Mouse (Mus musculus) midbrain, embryonic 11.5 days (tissue): ENCODE measurements around the gene Praf2. TPM values are rescaled to one million over a fixed set of nuclear protein-coding genes. Genes with fewer than 3 reads are reported as not detected.
A peak's percentile ranks its signal among the peaks of the same experiment; 100 is the strongest.

ENCODE experiments used
- ATAC-seq: fragments of 200-750 bp; cut with Nextera tagmentation; 2 replicates; pipeline ENCODE4 v1.8.0; 2017; ENCODE audit warnings: moderate TSS enrichment, moderate library complexity; ENCODE audit not compliant: low FRiP score
- DNase-seq: peaks from one replicate; pipeline ENCODE4 v3.0.0; 2015; ENCODE audit warnings: low spot score; ENCODE audit errors: missing footprints
- H3K27ac ChIP-seq: fragments of 300-500 bp; sonication (generic); 2 replicates; pipeline ENCODE4 v1.5.1; 2014; ENCODE audit warnings: low read depth, low read length
- H3K27me3 ChIP-seq: fragments of 300-500 bp; sonication (generic); 2 replicates; pipeline ENCODE4 v1.6.1; 2014; ENCODE audit warnings: mild to moderate bottlenecking, low read length, moderate library complexity, mixed read lengths; ENCODE audit not compliant: control insufficient read depth, insufficient read depth
- H3K36me3 ChIP-seq: fragments of 300-500 bp; sonication (generic); 2 replicates; pipeline ENCODE4 v1.6.1; 2014; ENCODE audit warnings: mild to moderate bottlenecking, low read length, moderate library complexity, mixed read lengths; ENCODE audit not compliant: control insufficient read depth, insufficient read depth
- H3K4me1 ChIP-seq: fragments of 300-500 bp; sonication (generic); 2 replicates; pipeline ENCODE4 v1.6.1; 2014; ENCODE audit warnings: low read length; ENCODE audit not compliant: control insufficient read depth, insufficient read depth
- H3K4me2 ChIP-seq: fragments of 300-500 bp; sonication (generic); 2 replicates; pipeline ENCODE4 v1.6.1; 2014; ENCODE audit warnings: mild to moderate bottlenecking, moderate library complexity
- H3K4me3 ChIP-seq: fragments of 300-500 bp; sonication (generic); 2 replicates; pipeline ENCODE4 v1.5.1; 2014; ENCODE audit warnings: low read depth, low read length
- H3K9ac ChIP-seq: fragments of 300-500 bp; sonication (generic); 2 replicates; pipeline ENCODE4 v1.6.1; 2014; ENCODE audit warnings: low read length
- H3K9me3 ChIP-seq: fragments of 300-500 bp; sonication (generic); 2 replicates; pipeline ENCODE4 v1.6.1; 2016; ENCODE audit warnings: low read length; ENCODE audit not compliant: control insufficient read depth
- WGBS: fragments of 180-500 bp; shearing (Covaris S2); extraction: QIAGEN DNeasy Blood & Tissue Kit; methylation state at CpG from one replicate; pipeline ENCODE4 v1.1.7; 2014; 5-methylcytosine and 5-hydroxymethylcytosine counted together
- polyA plus RNA-seq: library from polyadenylated mRNA; unstranded; fragments of >200 nt; fragmentation: Nextera tagmentation; extraction: Ambion mirVana; gene quantifications from 2 replicates; pipeline ENCODE4 v1.2.1, GENCODE M21; 2014

Praf2 gene
- polyA plus RNA-seq, 1 experiment from 2014 or later, result 97.5 TPM

- Histone ChIP-seq H3K9ac (no peak overlapping the region), H3K4me2 (no peak overlapping the region), H3K36me3 (no peaks in the 10 kb centered on the region; the same call in 1 of the 2 replicates), H3K27ac (no peak overlapping the region), H3K27me3 (no peaks in the 10 kb centered on the region), H3K4me3 (no peak overlapping the region), H3K9me3 (no peaks in the 10 kb centered on the region), H3K4me1 (peaks cover 8% of the 10 kb centered on the region)
- no peak for ATAC-seq
- WGBS, result 93% methylated on average over 7 of the region's 7 CpGs
- DNase-seq, result no peak
Measured at GRCm38 (mm10) chrX:7769302-7770017, 41.2 kb downstream of the Praf2 start.

- H3K36me3 ChIP-seq, result no peaks in the 10 kb centered on the region; the same call in 1 of the 2 replicates
- H3K4me1 ChIP-seq, result no peaks in the 10 kb centered on the region
- H3K27ac ChIP-seq, result no peak overlapping the region
- no peaks in the 10 kb centered on the region for H3K9me3 ChIP-seq
- H3K9ac ChIP-seq, result no peak overlapping the region
- no peaks in the 10 kb centered on the region for H3K27me3 ChIP-seq
- no peak overlapping the region for H3K4me2 ChIP-seq
- ATAC-seq (no peak), DNase-seq (no peak)
- WGBS, result 48% methylated on average over 2 of the region's 2 CpGs
- no peak overlapping the region for H3K4me3 ChIP-seq
Measured at GRCm38 (mm10) chrX:7772766-7773165, 44.5 kb downstream of the Praf2 start.

- WGBS, result 79% methylated on average over 9 of the region's 9 CpGs
- no peaks in the 10 kb centered on the region for H3K9me3 ChIP-seq
- no peaks in the 10 kb centered on the region for H3K36me3 ChIP-seq
- no peak overlapping the region for H3K4me3 ChIP-seq
- H3K27ac ChIP-seq, result no peak overlapping the region
- no peaks in the 10 kb centered on the region for H3K27me3 ChIP-seq
- no peak for DNase-seq
- no peaks in the 10 kb centered on the region for H3K4me1 ChIP-seq
- ATAC-seq, result no peak
- no peak overlapping the region for H3K4me2 ChIP-seq
- no peak overlapping the region for H3K9ac ChIP-seq
Measured at GRCm38 (mm10) chrX:7775501-7776205, 47.4 kb downstream of the Praf2 start.

- Histone ChIP-seq H3K9me3 (no peaks in the 10 kb centered on the region), H3K36me3 (no peaks in the 10 kb centered on the region), H3K27me3 (no peaks in the 10 kb centered on the region), H3K4me1 (no peaks in the 10 kb centered on the region), H3K9ac (no peak overlapping the region), H3K4me2 (no peak overlapping the region), H3K27ac (no peak overlapping the region), H3K4me3 (no peak overlapping the region)
- DNase-seq (peak; percentile 89), ATAC-seq (peak; percentile 65; the same call in 1 of the 2 replicates)
- WGBS, result 53% methylated on average over 8 of the region's 8 CpGs
Measured at GRCm38 (mm10) chrX:7776329-7777082, 48.3 kb downstream of the Praf2 start.

GRCm38 (mm10) chrX:7778450-7779244 lies 50.4 kb downstream of the Praf2 start:
- no peak for ATAC-seq
- H3K4me1 ChIP-seq, result no peaks in the 10 kb centered on the region

GRCm38 (mm10) chrX:7779294-7779693 lies 51.1 kb downstream of the Praf2 start:
- no peak overlapping the region for H3K4me2 ChIP-seq
- no peak for DNase-seq
- 17% methylated on average over 3 of the region's 3 CpGs for WGBS
- no peaks in the 10 kb centered on the region for H3K36me3 ChIP-seq
- H3K27ac ChIP-seq, result no peak overlapping the region
- no peak overlapping the region for H3K9ac ChIP-seq
- H3K4me1 ChIP-seq, result no peaks in the 10 kb centered on the region
- no peaks in the 10 kb centered on the region for H3K27me3 ChIP-seq
- no peak overlapping the region for H3K4me3 ChIP-seq
- no peaks in the 10 kb centered on the region for H3K9me3 ChIP-seq
- ATAC-seq, result no peak

More at GRCm38 (mm10) chrX:7778450-7779244, 50.4 kb downstream of the Praf2 start:
- no peaks in the 10 kb centered on the region for H3K9me3 ChIP-seq
- H3K4me2 ChIP-seq, result no peak overlapping the region
- no peak overlapping the region for H3K27ac ChIP-seq
- H3K27me3 ChIP-seq, result no peaks in the 10 kb centered on the region
- DNase-seq, result no peak
- no peaks in the 10 kb centered on the region for H3K36me3 ChIP-seq
- no peak overlapping the region for H3K4me3 ChIP-seq
- WGBS, result 72% methylated on average over 7 of the region's 7 CpGs
- H3K9ac ChIP-seq, result no peak overlapping the region

Other genes with a start within 250 kb of the Praf2 start
- gene Foxp3, start 154.8 kb upstream of the Praf2 start, polyA plus RNA-seq, result 0.04 and 0.30 TPM in 2 replicates
- gene Ppp1r3f, start 154.2 kb upstream of the Praf2 start, polyA plus RNA-seq, result 1.8 and 2.0 TPM in 2 replicates
- 22.8 and 27.2 TPM in 2 replicates for gene Ccdc22, start 122.9 kb upstream of the Praf2 start, polyA plus RNA-seq
- gene Cacna1f, start 121.4 kb upstream of the Praf2 start, polyA plus RNA-seq, result 0.06 TPM in 1 of 2 replicates, not detected in the other
- gene Syp, start 90.0 kb upstream of the Praf2 start, polyA plus RNA-seq, result 10.3 and 10.9 TPM in 2 replicates
- 1.1 and 2.2 TPM in 2 replicates for gene Prickle3, start 71.2 kb upstream of the Praf2 start, polyA plus RNA-seq
- gene Plp2, start 57.0 kb upstream of the Praf2 start, polyA plus RNA-seq, result 36.3 and 36.9 TPM in 2 replicates
- gene Magix, start 47.2 kb upstream of the Praf2 start, polyA plus RNA-seq, result not detected in 2 replicates
- 42.8 and 44.4 TPM in 2 replicates for gene Gpkow, start 31.3 kb upstream of the Praf2 start, polyA plus RNA-seq
- gene Wdr45, start 14.1 kb upstream of the Praf2 start, polyA plus RNA-seq, result 12.8 and 14.1 TPM in 2 replicates
- gene Gm45208, start 6.2 kb upstream of the Praf2 start, polyA plus RNA-seq, result 0.22 TPM in 1 of 2 replicates, not detected in the other
- 15.8 and 24.1 TPM in 2 replicates for gene Ccdc120, start 22.5 kb downstream of the Praf2 start, polyA plus RNA-seq
- gene Tfe3, start 34.1 kb downstream of the Praf2 start, polyA plus RNA-seq, result 19.4 and 20.6 TPM in 2 replicates
- gene Gripap1, start 61.3 kb downstream of the Praf2 start, polyA plus RNA-seq, result 51.7 and 52.0 TPM in 2 replicates
- 0.86 and 1.1 TPM in 2 replicates for gene Kcnd1, start 93.8 kb downstream of the Praf2 start, polyA plus RNA-seq
- gene Otud5, start 112.9 kb downstream of the Praf2 start, polyA plus RNA-seq, result 33.9 and 34.8 TPM in 2 replicates
- 13.2 and 13.3 TPM in 2 replicates for gene Pim2, start 149.8 kb downstream of the Praf2 start, polyA plus RNA-seq
- gene Slc35a2, start 155.6 kb downstream of the Praf2 start, polyA plus RNA-seq, result 10.1 and 11.2 TPM in 2 replicates
- 143 and 160 TPM in 2 replicates for gene Pqbp1, start 170.8 kb downstream of the Praf2 start, polyA plus RNA-seq
- gene Timm17b, start 170.9 kb downstream of the Praf2 start, polyA plus RNA-seq, result 163 and 179 TPM in 2 replicates
- gene Gm10491, start 179.4 kb downstream of the Praf2 start, polyA plus RNA-seq, result not detected in 2 replicates
- not detected in 2 replicates for gene Gm10490, start 181.1 kb downstream of the Praf2 start, polyA plus RNA-seq
- gene Pcsk1n, start 191.4 kb downstream of the Praf2 start, polyA plus RNA-seq, result 21.9 and 26.9 TPM in 2 replicates
- not detected in 2 replicates for gene Eras, start 200.2 kb downstream of the Praf2 start, polyA plus RNA-seq
- 58.4 and 60.4 TPM in 2 replicates for gene Hdac6, start 219.4 kb downstream of the Praf2 start, polyA plus RNA-seq
- gene Gata1, start 249.6 kb downstream of the Praf2 start, polyA plus RNA-seq, result 4.8 and 5.2 TPM in 2 replicates